ENCODE assay signal across 7 mouse cellular contexts in the genomic region with DNA sequence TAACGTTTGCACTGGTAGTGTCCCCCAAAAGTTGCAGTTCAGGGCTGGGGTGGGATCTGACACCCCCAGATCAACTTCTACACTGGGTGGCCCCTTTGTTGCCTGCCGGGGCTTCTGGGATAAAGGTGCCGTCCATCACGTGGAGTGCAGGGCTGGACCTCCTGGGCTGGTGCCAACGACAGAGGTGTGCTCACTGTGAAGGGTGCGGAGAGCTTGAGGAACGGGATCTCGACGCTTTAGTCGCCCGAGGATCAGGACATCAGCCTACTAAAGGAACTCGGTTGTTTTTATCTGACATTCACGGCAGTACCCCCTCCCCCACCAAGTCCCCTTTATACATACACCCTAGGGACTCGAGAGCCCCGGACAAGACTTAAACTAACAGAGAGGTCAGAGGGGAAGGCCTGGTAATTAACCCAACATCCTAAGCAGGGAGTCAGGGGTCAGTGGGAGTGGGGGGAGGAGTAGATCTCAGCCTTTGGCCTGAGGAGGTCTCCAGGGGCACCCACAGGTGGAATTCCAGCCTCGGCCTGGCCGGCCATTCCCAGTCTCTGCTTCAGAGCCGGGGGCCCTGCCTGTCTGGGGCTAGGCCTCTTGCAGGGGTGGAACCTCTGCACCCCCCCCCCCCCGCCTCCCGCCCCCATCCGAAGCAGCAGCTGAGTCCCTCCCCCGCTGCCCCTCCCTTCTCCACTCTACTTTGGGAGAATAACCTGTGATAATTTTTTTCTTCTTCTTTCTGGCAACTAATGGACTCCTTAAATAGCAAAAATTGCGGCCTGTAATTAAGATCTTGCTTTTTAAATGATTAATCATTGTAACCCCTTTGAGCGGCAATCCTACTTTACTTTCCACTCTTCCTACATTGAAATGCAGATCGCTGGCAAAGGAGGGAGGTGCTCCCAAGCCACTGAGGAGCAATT. TPM values are rescaled to one million over a fixed set of nuclear protein-coding genes. Genes with fewer than 3 reads are reported as not detected.
DNase-seq lines count a peak whose midpoint lies in the region; ATAC-seq and TF ChIP-seq lines count a peak whose summit lies in the region.

No protein-coding gene starts in this region.

- WGBS in lung, postnatal 0 days = 9% methylated on average over 25 of the region's 25 CpGs
- 24% methylated on average over 25 of the region's 25 CpGs for WGBS in lung, adult 2 months
- under 1% methylated on average over 22 of the region's 25 CpGs for WGBS in forebrain, embryonic 14.5 days
- WGBS in limb, embryonic 15.5 days = 3% methylated on average over 25 of the region's 25 CpGs
- WGBS in stomach, embryonic 15.5 days = 10% methylated on average over 25 of the region's 25 CpGs

- no peaks in the 10 kb centered on the region for H3K36me3 ChIP-seq in lung, postnatal 0 days (ENCODE audit: insufficient read depth, low read length)
- no peaks in the 10 kb centered on the region for H3K36me3 ChIP-seq in forebrain, embryonic 14.5 days (ENCODE audit: control insufficient read depth, insufficient read depth, low read length)
- no peaks in the 10 kb centered on the region for H3K36me3 ChIP-seq in limb, embryonic 15.5 days
- H3K36me3 ChIP-seq in stomach, embryonic 15.5 days = no peaks in the 10 kb centered on the region

- DNase-seq in lung, postnatal 0 days (ENCODE audit: low spot score) = no peak
- no peak for DNase-seq in lung, adult 2 months
- peak; percentile 95 for DNase-seq in forebrain, embryonic 14.5 days (ENCODE audit: low spot score)
- no peak for DNase-seq in left cerebral cortex, adult 9 months (ENCODE audit: low spot score in 2 of 2)

- ATAC-seq in lung, postnatal 0 days = no peak
- ATAC-seq in forebrain, embryonic 14.5 days = peak; percentile 55
- ATAC-seq in limb, embryonic 15.5 days (ENCODE audit: insufficient number of reproducible peaks, low FRiP score, low TSS enrichment, low read depth) = no peak
- ATAC-seq in stomach, embryonic 15.5 days (ENCODE audit: insufficient read depth, low FRiP score, low read depth) = no peak
- ATAC-seq in cerebellum, adult (ENCODE audit: insufficient number of reproducible peaks, low FRiP score, low TSS enrichment) = no peak

- no peak for TF ChIP-seq CTCF in lung, postnatal 0 days (IDR thresholded peaks at IDR 0.05)
- TF ChIP-seq CTCF in lung, adult 2 months (IDR thresholded peaks at IDR 0.05; ENCODE audit: insufficient read depth, low read length) = no peak

- no peaks in the 10 kb centered on the region for H3K9me3 ChIP-seq in lung, postnatal 0 days (ENCODE audit: low read length)
- H3K9me3 ChIP-seq in forebrain, embryonic 14.5 days (replicated peaks; ENCODE audit: control insufficient read depth, low read length) = no peaks in the 10 kb centered on the region
- no peaks in the 10 kb centered on the region for H3K9me3 ChIP-seq in limb, embryonic 15.5 days
- H3K9me3 ChIP-seq in stomach, embryonic 15.5 days = no peaks in the 10 kb centered on the region

- no peak for TF ChIP-seq EP300 in lung, postnatal 0 days (IDR thresholded peaks at IDR 0.05)

- TF ChIP-seq POLR2A in lung, adult 2 months (IDR thresholded peaks at IDR 0.05; ENCODE audit: borderline replicate concordance, extremely low read depth, low read depth, low read length) = no peak

- H3K27ac ChIP-seq in lung, postnatal 0 days (ENCODE audit: low read length) = no peak overlapping the region
- H3K27ac ChIP-seq in forebrain, embryonic 14.5 days (ENCODE audit: low read depth, low read length) = peak overlapping the region; percentile 98
- H3K27ac ChIP-seq in limb, embryonic 15.5 days = peak overlapping the region; percentile 50; the same call in 1 of the 2 replicates
- H3K27ac ChIP-seq in stomach, embryonic 15.5 days = 0 out of 2 replicates have a peak overlapping the region, but pooled peaks have one; percentile 62

- H3K27me3 ChIP-seq in lung, postnatal 0 days (replicated peaks; ENCODE audit: insufficient read depth, low read length) = 0 out of 2 replicates have a peak, but pooled peaks cover 2% of the 10 kb centered on the region
- no peaks in the 10 kb centered on the region for H3K27me3 ChIP-seq in forebrain, embryonic 14.5 days (replicated peaks; ENCODE audit: control insufficient read depth, insufficient read depth, low read length)
- peaks cover 80% of the 10 kb centered on the region for H3K27me3 ChIP-seq in limb, embryonic 15.5 days
- peaks cover 46% of the 10 kb centered on the region for H3K27me3 ChIP-seq in stomach, embryonic 15.5 days (replicated peaks)

- H3K4me2 ChIP-seq in lung, postnatal 0 days (replicated peaks; ENCODE audit: low read depth, low read length) = peak overlapping the region; percentile 50
- H3K4me2 ChIP-seq in forebrain, embryonic 14.5 days (ENCODE audit: low read length) = peak overlapping the region; percentile 53
- H3K4me2 ChIP-seq in limb, embryonic 15.5 days = peak overlapping the region; percentile 45
- peak overlapping the region; percentile 58 for H3K4me2 ChIP-seq in stomach, embryonic 15.5 days

- no peak overlapping the region for H3K9ac ChIP-seq in lung, postnatal 0 days (replicated peaks; ENCODE audit: low read depth)
- peak overlapping the region; percentile 58 for H3K9ac ChIP-seq in forebrain, embryonic 14.5 days (ENCODE audit: low read length)
- no peak overlapping the region for H3K9ac ChIP-seq in limb, embryonic 15.5 days
- H3K9ac ChIP-seq in stomach, embryonic 15.5 days = no peak overlapping the region

- no peak overlapping the region for H3K4me3 ChIP-seq in lung, postnatal 0 days (ENCODE audit: low read depth, low read length)
- H3K4me3 ChIP-seq in lung, adult 2 months (replicated peaks; ENCODE audit: extremely low read depth, low read depth, low read length) = no peak overlapping the region
- peak overlapping the region; percentile 13 for H3K4me3 ChIP-seq in forebrain, embryonic 14.5 days (ENCODE audit: low read depth, low read length)
- H3K4me3 ChIP-seq in limb, embryonic 15.5 days = peak overlapping the region; percentile 22
- H3K4me3 ChIP-seq in stomach, embryonic 15.5 days (replicated peaks) = peak overlapping the region; percentile 25

- H3K4me1 ChIP-seq in lung, postnatal 0 days (ENCODE audit: insufficient read depth, low read depth, low read length) = no peaks in the 10 kb centered on the region
- H3K4me1 ChIP-seq in lung, adult 2 months (ENCODE audit: control insufficient read depth, insufficient read depth, low read length) = no peaks in the 10 kb centered on the region
- peaks cover 52% of the 10 kb centered on the region for H3K4me1 ChIP-seq in forebrain, embryonic 14.5 days (ENCODE audit: control insufficient read depth, insufficient read depth, low read length)
- H3K4me1 ChIP-seq in limb, embryonic 15.5 days = peaks cover 18% of the 10 kb centered on the region
- peaks cover 15% of the 10 kb centered on the region for H3K4me1 ChIP-seq in stomach, embryonic 15.5 days

RNA-seq across cellular contexts. Expression of a gene that starts 39.3 kb away (rescaled TPM):
- 0.05 TPM in 1 of 2 replicates, not detected in the other for polyA plus RNA-seq in lung, postnatal 0 days (2015; fragmentation: Nextera tagmentation; extraction: Ambion mirVana)
- polyA plus RNA-seq in lung, adult 2 months (2012; rRNA removed) = not detected in 2 replicates
- 1.6 and 4.2 TPM in 2 replicates for polyA plus RNA-seq in forebrain, embryonic 14.5 days (2014; fragmentation: Nextera tagmentation; extraction: Ambion mirVana)
- polyA plus RNA-seq in limb, embryonic 15.5 days (2015; fragmentation: Nextera tagmentation; extraction: Ambion mirVana) = not detected in 2 replicates
- 0.10 and 0.41 TPM in 2 replicates for polyA plus RNA-seq in stomach, embryonic 15.5 days (2015; fragmentation: Nextera tagmentation; extraction: Ambion mirVana)

Comparison
In these comparisons a context has a peak if more than half of its experiments do, and no peak if none do; other contexts are left out.
1. H3K4me3 ChIP-seq: peak in forebrain, embryonic 14.5 days (single experiment), limb, embryonic 15.5 days (single experiment) and stomach, embryonic 15.5 days (single experiment); none in lung, postnatal 0 days (single experiment) and lung, adult 2 months (single experiment).
2. Peak in every context shown above with its lines, with median percentiles within 50 percentile points of each other: H3K4me2 ChIP-seq.